Mouse (Mus musculus): ENCODE measurements around the gene Tacstd2. TPM values are rescaled to one million over a fixed set of nuclear protein-coding genes. Genes with fewer than 3 reads are reported as not detected.
"Not testable (repeated sequence)": the region's sequence is repeated elsewhere in the genome, so short reads cannot be mapped to it uniquely, and the experiment has no call there.

Tacstd2 gene
- polyA plus RNA-seq, 1 experiment from 2014 or later, result 5.6 TPM

- H3K4me2 ChIP-seq (replicated peaks); H3K4me3 ChIP-seq; H3K27ac ChIP-seq (replicated peaks); H3K4me1 ChIP-seq; H3K9me3 ChIP-seq; H3K36me3 ChIP-seq; H3K27me3 ChIP-seq; H3K9ac ChIP-seq (replicated peaks): not testable (repeated sequence)
- 92% methylated on average over 2 of the region's 6 CpGs for WGBS
- peak; percentile 75 for ATAC-seq (ENCODE audit: low FRiP score, low read depth)
Measured at GRCm38 (mm10) chr6:67501938-67502337, 33.7 kb downstream of the Tacstd2 start.

GRCm38 (mm10) chr6:67491755-67492154 lies 43.8 kb downstream of the Tacstd2 start, which contains the start of gene Il23r:
TSS of gene Il23r (minus strand) at chr6:67491855.
- Histone ChIP-seq H3K4me3 (no peak within 1 kb of the TSS), H3K9ac (replicated peaks) (no peak within 1 kb of the TSS), H3K9me3 (no peaks in the 10 kb centered on the region), H3K36me3 (no peaks in the 10 kb centered on the region), H3K4me2 (replicated peaks) (no peak within 1 kb of the TSS), H3K4me1 (no peaks in the 10 kb centered on the region), H3K27ac (replicated peaks) (no peak within 1 kb of the TSS), H3K27me3 (no peaks in the 10 kb centered on the region)
- no peak for ATAC-seq (ENCODE audit: low FRiP score, low read depth)
- 79% methylated on average over 2 of the region's 2 CpGs for WGBS

Other genes with a start within 250 kb of the Tacstd2 start
- gene Il12rb2, start 159.6 kb downstream of the Tacstd2 start, polyA plus RNA-seq (2016; fragmentation: Nextera tagmentation; extraction: Ambion mirVana), result not detected in 2 replicates
- gene Il23r, start 43.9 kb downstream of the Tacstd2 start, polyA plus RNA-seq (2016; fragmentation: Nextera tagmentation; extraction: Ambion mirVana), result not detected in 2 replicates

All from midbrain, embryonic 12.5 days (tissue).